Mouse (Mus musculus): ENCODE data around the gene Mrpl57.

DNA sequence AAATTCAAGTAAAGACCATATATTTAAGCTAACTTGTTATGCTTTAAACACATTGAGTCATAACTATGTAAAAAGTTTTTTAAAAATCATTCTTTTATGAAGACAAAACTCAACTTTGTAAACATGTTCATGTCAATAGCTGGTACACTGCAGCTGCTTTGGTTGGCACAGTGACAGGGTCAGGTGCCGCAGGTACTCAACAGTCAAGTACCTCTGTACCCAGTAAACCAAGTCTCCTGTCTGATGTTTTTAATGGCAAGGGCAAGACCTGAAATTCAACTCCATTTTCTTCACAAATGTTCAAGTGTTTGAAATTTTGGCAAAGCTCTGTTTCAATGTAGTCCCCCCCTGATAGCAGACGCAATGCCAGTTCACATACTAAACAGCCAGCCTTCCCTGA is 7.5 kb downstream of the Mrpl57 start:
- TF ChIP-seq CTCF (IDR thresholded peaks at IDR 0.05; ENCODE audit: borderline replicate concordance, extremely low read depth, insufficient read depth, insufficient read length) (no peak), POLR2A (IDR thresholded peaks at IDR 0.05; ENCODE audit: borderline replicate concordance, extremely low read depth, insufficient read depth, insufficient read length, poor library complexity, severe bottlenecking) (no peak)
